Mouse (Mus musculus) E14TG2a.4 (cell line): ENCODE measurements around the gene Cpeb4.

ENCODE experiments used
- CTCF ChIP-seq: conservative IDR thresholded peaks from 2 replicates; pipeline ENCODE4 v1.5.1; 2014; ENCODE audit warnings: low read length
- NANOG ChIP-seq: IDR thresholded peaks from 2 replicates; pipeline ENCODE4 v1.6.1; 2014; ENCODE audit warnings: borderline replicate concordance, low read length, mixed read lengths
- POU5F1 ChIP-seq: IDR thresholded peaks from 2 replicates; pipeline ENCODE4 v1.6.1; 2014; ENCODE audit warnings: low read length, borderline replicate concordance

DNA sequence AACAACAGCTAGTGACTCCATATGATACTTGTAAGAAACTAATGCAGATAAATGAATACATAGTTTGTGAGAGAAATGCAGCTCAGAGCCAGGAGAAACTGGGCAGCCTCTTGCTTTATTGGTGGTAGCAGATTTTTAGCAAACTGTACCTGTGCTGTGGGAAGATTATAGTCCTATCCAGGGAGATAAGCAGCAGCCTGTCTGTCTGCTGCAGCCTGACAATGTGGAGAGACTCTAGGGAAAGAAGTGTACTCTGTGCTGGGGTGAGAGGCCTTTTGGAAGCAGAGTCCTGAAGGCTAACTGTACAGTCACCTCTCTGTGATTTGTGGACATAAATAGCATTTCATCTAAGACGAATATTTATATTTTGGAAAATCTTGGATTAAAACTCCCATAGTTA, 11.7 kb downstream of the Cpeb4 start:
- no peak for TF ChIP-seq CTCF
- no peak for TF ChIP-seq NANOG
- TF ChIP-seq POU5F1 = no peak
